Mouse (Mus musculus): ENCODE results near the gene Sdhd. TPM values are rescaled to one million over a fixed set of nuclear protein-coding genes. Genes with fewer than 3 reads are reported as not detected.
A peak's percentile ranks its signal among the peaks of the same experiment; 100 is the strongest.

Sdhd gene
- polyA plus RNA-seq, 1 experiment from 2014 or later, result 209 TPM

- H3K4me1 ChIP-seq (replicated peaks), result peaks cover 34% of the 10 kb centered on the region
- H3K27me3 ChIP-seq, result no peaks in the 10 kb centered on the region
- no peak for ATAC-seq
- H3K4me3 ChIP-seq (replicated peaks), result peak overlapping the region; percentile 91
- WGBS, result 5% methylated on average over 6 of the region's 6 CpGs
- peak overlapping the region; percentile 97 for H3K4me2 ChIP-seq (replicated peaks)
- H3K27ac ChIP-seq, result peak overlapping the region; percentile 87
- H3K9me3 ChIP-seq, result no peaks in the 10 kb centered on the region
- peak overlapping the region; percentile 92 for H3K9ac ChIP-seq (replicated peaks)
- H3K36me3 ChIP-seq, result peaks cover 40% of the 10 kb centered on the region
These were observed 726 bp upstream of the Sdhd start for GRCm38 (mm10) chr9:50604338-50604737.

- WGBS, result under 1% methylated on average over 24 of the region's 24 CpGs
- H3K36me3 ChIP-seq, result peaks cover 41% of the 10 kb centered on the region
- peak; percentile 94 for ATAC-seq
- peak overlapping the region; percentile 92 for H3K9ac ChIP-seq (replicated peaks)
- H3K4me2 ChIP-seq (replicated peaks), result peak overlapping the region; percentile 97
- peak overlapping the region; percentile 87 for H3K27ac ChIP-seq
- H3K4me1 ChIP-seq (replicated peaks), result peaks cover 34% of the 10 kb centered on the region
- H3K27me3 ChIP-seq, result no peaks in the 10 kb centered on the region
- no peaks in the 10 kb centered on the region for H3K9me3 ChIP-seq
- H3K4me3 ChIP-seq (replicated peaks), result peak overlapping the region; percentile 91
These were observed 349 bp upstream of the Sdhd start for GRCm38 (mm10) chr9:50603998-50604324.

- H3K4me1 ChIP-seq (replicated peaks), result peaks cover 34% of the 10 kb centered on the region
- no peak overlapping the region for H3K27ac ChIP-seq
- no peak for ATAC-seq
- H3K36me3 ChIP-seq, result peaks cover 44% of the 10 kb centered on the region
- H3K9me3 ChIP-seq, result no peaks in the 10 kb centered on the region
- WGBS, result 89% methylated on average over 7 of the region's 7 CpGs
- peak overlapping the region; percentile 92; the same call in 1 of the 2 replicates for H3K9ac ChIP-seq (replicated peaks)
- H3K4me3 ChIP-seq (replicated peaks), result peak overlapping the region; percentile 91
- H3K27me3 ChIP-seq, result no peaks in the 10 kb centered on the region
- peak overlapping the region; percentile 97 for H3K4me2 ChIP-seq (replicated peaks)
These were observed 1.4 kb downstream of the Sdhd start for GRCm38 (mm10) chr9:50602055-50602845.

GRCm38 (mm10) chr9:50601536-50601935 is 2.1 kb downstream of the Sdhd start:
- Histone ChIP-seq H3K27ac (no peak overlapping the region), H3K4me3 (replicated peaks) (no peak overlapping the region), H3K9ac (replicated peaks) (no peak overlapping the region), H3K9me3 (no peaks in the 10 kb centered on the region), H3K4me1 (replicated peaks) (peaks cover 34% of the 10 kb centered on the region), H3K4me2 (replicated peaks) (no peak overlapping the region; the same call in 1 of the 2 replicates), H3K36me3 (peaks cover 46% of the 10 kb centered on the region), H3K27me3 (no peaks in the 10 kb centered on the region)
- WGBS, result 87% methylated on average over 6 of the region's 6 CpGs
- no peak for ATAC-seq

- no peak overlapping the region for H3K4me2 ChIP-seq (replicated peaks)
- no peaks in the 10 kb centered on the region for H3K9me3 ChIP-seq
- 95% methylated on average over 8 of the region's 8 CpGs for WGBS
- H3K27me3 ChIP-seq, result no peaks in the 10 kb centered on the region
- no peak overlapping the region for H3K27ac ChIP-seq
- H3K4me1 ChIP-seq (replicated peaks), result peaks cover 6% of the 10 kb centered on the region
- H3K9ac ChIP-seq (replicated peaks), result no peak overlapping the region
- H3K36me3 ChIP-seq, result peaks cover 56% of the 10 kb centered on the region
- ATAC-seq, result no peak
- H3K4me3 ChIP-seq (replicated peaks), result no peak overlapping the region
These were observed 6.6 kb downstream of the Sdhd start for GRCm38 (mm10) chr9:50596973-50597372.

- H3K9ac ChIP-seq (replicated peaks), result no peak overlapping the region
- H3K27me3 ChIP-seq, result no peaks in the 10 kb centered on the region
- no peak for ATAC-seq
- H3K4me2 ChIP-seq (replicated peaks), result no peak overlapping the region
- H3K27ac ChIP-seq, result no peak overlapping the region
- no peaks in the 10 kb centered on the region for H3K4me1 ChIP-seq (replicated peaks)
- WGBS, result 82% methylated on average over 12 of the region's 12 CpGs
- H3K36me3 ChIP-seq, result peaks cover 49% of the 10 kb centered on the region
- no peak overlapping the region for H3K4me3 ChIP-seq (replicated peaks)
- H3K9me3 ChIP-seq, result no peaks in the 10 kb centered on the region
These were observed 8.7 kb downstream of the Sdhd start for GRCm38 (mm10) chr9:50594794-50595417.

GRCm38 (mm10) chr9:50593544-50593943 is 10.1 kb downstream of the Sdhd start:
- WGBS, result 86% methylated on average over 3 of the region's 3 CpGs
- no peak overlapping the region for H3K27ac ChIP-seq
- H3K9me3 ChIP-seq, result no peaks in the 10 kb centered on the region
- no peak overlapping the region for H3K4me3 ChIP-seq (replicated peaks)
- H3K9ac ChIP-seq (replicated peaks), result no peak overlapping the region
- no peaks in the 10 kb centered on the region for H3K4me1 ChIP-seq (replicated peaks)
- H3K27me3 ChIP-seq, result no peaks in the 10 kb centered on the region
- no peak overlapping the region for H3K4me2 ChIP-seq (replicated peaks)
- ATAC-seq, result no peak
- peaks cover 36% of the 10 kb centered on the region for H3K36me3 ChIP-seq

- peaks cover 30% of the 10 kb centered on the region for H3K36me3 ChIP-seq
- no peak overlapping the region for H3K9ac ChIP-seq (replicated peaks)
These were observed 10.7 kb downstream of the Sdhd start for GRCm38 (mm10) chr9:50592955-50593354.

GRCm38 (mm10) chr9:50590856-50591518 is 12.6 kb downstream of the Sdhd start:
- no peaks in the 10 kb centered on the region for H3K27me3 ChIP-seq
- no peaks in the 10 kb centered on the region for H3K9me3 ChIP-seq
- H3K36me3 ChIP-seq, result peaks cover 12% of the 10 kb centered on the region
- WGBS, result 83% methylated on average over 10 of the region's 10 CpGs
- no peak overlapping the region for H3K4me2 ChIP-seq (replicated peaks)
- no peak overlapping the region for H3K4me3 ChIP-seq (replicated peaks)
- H3K27ac ChIP-seq, result no peak overlapping the region
- ATAC-seq, result no peak
- no peak overlapping the region for H3K9ac ChIP-seq (replicated peaks)
- no peaks in the 10 kb centered on the region for H3K4me1 ChIP-seq (replicated peaks)

More at GRCm38 (mm10) chr9:50592955-50593354, 10.7 kb downstream of the Sdhd start:
- no peak for ATAC-seq
- H3K4me3 ChIP-seq (replicated peaks), result no peak overlapping the region
- H3K9me3 ChIP-seq, result no peaks in the 10 kb centered on the region
- no peaks in the 10 kb centered on the region for H3K27me3 ChIP-seq
- no peak overlapping the region for H3K4me2 ChIP-seq (replicated peaks)
- 91% methylated on average over 9 of the region's 9 CpGs for WGBS
- H3K27ac ChIP-seq, result no peak overlapping the region
- no peaks in the 10 kb centered on the region for H3K4me1 ChIP-seq (replicated peaks)

GRCm38 (mm10) chr9:50586955-50587354 is 16.7 kb downstream of the Sdhd start:
- no peaks in the 10 kb centered on the region for H3K9me3 ChIP-seq
- no peak for ATAC-seq
- WGBS, result 77% methylated on average over 4 of the region's 4 CpGs

GRCm38 (mm10) chr9:50585145-50585818 is 18.3 kb downstream of the Sdhd start:
- no peak for ATAC-seq
- no peaks in the 10 kb centered on the region for H3K36me3 ChIP-seq
- 87% methylated on average over 6 of the region's 6 CpGs for WGBS
- no peak overlapping the region for H3K27ac ChIP-seq
- no peaks in the 10 kb centered on the region for H3K27me3 ChIP-seq
- H3K4me1 ChIP-seq (replicated peaks), result 0 out of 2 replicates have a peak, but pooled peaks cover 3% of the 10 kb centered on the region
- H3K4me2 ChIP-seq (replicated peaks), result no peak overlapping the region
- H3K4me3 ChIP-seq (replicated peaks), result no peak overlapping the region
- no peaks in the 10 kb centered on the region for H3K9me3 ChIP-seq
- H3K9ac ChIP-seq (replicated peaks), result no peak overlapping the region

More at GRCm38 (mm10) chr9:50586955-50587354, 16.7 kb downstream of the Sdhd start:
- Histone ChIP-seq H3K27me3 (no peaks in the 10 kb centered on the region), H3K36me3 (no peaks in the 10 kb centered on the region), H3K9ac (replicated peaks) (no peak overlapping the region), H3K27ac (no peak overlapping the region), H3K4me2 (replicated peaks) (no peak overlapping the region), H3K4me3 (replicated peaks) (no peak overlapping the region), H3K4me1 (replicated peaks) (no peaks in the 10 kb centered on the region)
